Mouse (Mus musculus): Measurements from ENCODE around the gene Slc10a3.
A peak's percentile ranks its signal among the peaks of the same experiment; 100 is the strongest.
"Not testable (repeated sequence)": the region's sequence is repeated elsewhere in the genome, so short reads cannot be mapped to it uniquely, and the experiment has no call there.

Slc10a3 gene

GRCm38 (mm10) chrX:74372888-74373549, at the start of gene Slc10a3, which contains the start of gene Ubl4a:
Gene Slc10a3, minus strand, starts transcription at chrX:74373349.
Gene Ubl4a, minus strand, starts transcription at chrX:74373218.
- DNase-seq (ENCODE audit: low spot score in 2 of 2), result peak; percentile 72 to 83

- DNase-seq (ENCODE audit: low spot score in 2 of 2), result peak; percentile 57 to 70
These were observed 40.2 kb upstream of the Slc10a3 start for GRCm38 (mm10) chrX:74413377-74413776.

- DNase-seq (ENCODE audit: low spot score in 2 of 2), result no peak
These were observed 35.2 kb upstream of the Slc10a3 start for GRCm38 (mm10) chrX:74408340-74408739.

GRCm38 (mm10) chrX:74400136-74400535, 27.0 kb upstream of the Slc10a3 start:
- DNase-seq (ENCODE audit: low spot score in 2 of 2), result no peak

- peak; percentile 72 to 80 for DNase-seq (ENCODE audit: low spot score in 2 of 2)
These were observed 19.6 kb upstream of the Slc10a3 start, which contains the start of the genes Fam3a and Ikbkg for GRCm38 (mm10) chrX:74392535-74393443. Gene Fam3a, minus strand, starts transcription at chrX:74393272. Gene Ikbkg, plus strand, starts transcription at chrX:74393290.

GRCm38 (mm10) chrX:74388153-74388552, 15.0 kb upstream of the Slc10a3 start:
- no peak for DNase-seq (ENCODE audit: low spot score in 2 of 2)

- no peak for DNase-seq (ENCODE audit: low spot score in 2 of 2)
These were observed 11.3 kb upstream of the Slc10a3 start for GRCm38 (mm10) chrX:74384451-74384850.

- peak; percentile 23 to 48 for DNase-seq (ENCODE audit: low spot score in 2 of 2)
These were observed 4.8 kb downstream of the Slc10a3 start for GRCm38 (mm10) chrX:74368209-74368909.

- no peak for DNase-seq (ENCODE audit: low spot score in 2 of 2)
These were observed 5.6 kb downstream of the Slc10a3 start for GRCm38 (mm10) chrX:74367512-74367911.

GRCm38 (mm10) chrX:74359171-74359570, 14.0 kb downstream of the Slc10a3 start:
- no peak for DNase-seq (ENCODE audit: low spot score in 2 of 2)

- DNase-seq (ENCODE audit: low spot score in 2 of 2), result not testable (repeated sequence)
These were observed 16.1 kb downstream of the Slc10a3 start for GRCm38 (mm10) chrX:74357069-74357468.

- peak; percentile 77 to 79 for DNase-seq (ENCODE audit: low spot score in 2 of 2)
These were observed 19.7 kb downstream of the Slc10a3 start, which contains the start of gene Lage3 for GRCm38 (mm10) chrX:74353467-74353770. Gene Lage3, minus strand, starts transcription at chrX:74353618.

GRCm38 (mm10) chrX:74352645-74353466, 20.3 kb downstream of the Slc10a3 start:
- DNase-seq (ENCODE audit: low spot score in 2 of 2), result no peak

GRCm38 (mm10) chrX:74330166-74330930, 42.8 kb downstream of the Slc10a3 start:
- no peak for DNase-seq (ENCODE audit: low spot score in 2 of 2)

GRCm38 (mm10) chrX:74329215-74329671, 43.9 kb downstream of the Slc10a3 start:
- DNase-seq (ENCODE audit: low spot score in 2 of 2), result no peak

- peak; percentile 25 to 29 for DNase-seq (ENCODE audit: low spot score in 2 of 2)
These were observed 44.4 kb downstream of the Slc10a3 start, which contains the start of gene Plxna3 for GRCm38 (mm10) chrX:74328725-74329161. Gene Plxna3, plus strand, starts transcription at chrX:74329066.
